Mouse (Mus musculus) lung, postnatal 0 days (tissue): ENCODE measurements at regions not wholly inside any gene's neighbourhood (a gene's known extent, or its start where the extent isn't known, plus 50 kb on each side); places are given as distances from the start of the nearest gene placed in this dataset.

Experiments
- ATAC-seq: fragments of 200-750 bp; cut with Nextera tagmentation; 2 replicates; pipeline ENCODE4 v1.8.0; 2017; ENCODE audit warnings: moderate library complexity
- DNase-seq: peaks from one replicate; pipeline ENCODE4 v3.0.0-alpha.2; 2016; ENCODE audit warnings: low spot score
- H3K27ac ChIP-seq: fragments of 300-500 bp; sonication (generic); 2 replicates; pipeline ENCODE4 v1.5.1; 2014; ENCODE audit warnings: antibody characterized with exemption, mild to moderate bottlenecking, low read length, mixed read lengths
- H3K27me3 ChIP-seq: fragments of 300-500 bp; sonication (generic); replicated peaks from 2 replicates; pipeline ENCODE4 v1.6.1; 2014; ENCODE audit warnings: low read length, mixed read lengths; ENCODE audit not compliant: insufficient read depth
- H3K36me3 ChIP-seq: fragments of 300-500 bp; sonication (generic); 2 replicates; pipeline ENCODE4 v1.6.1; 2014; ENCODE audit warnings: low read length, mixed read lengths; ENCODE audit not compliant: insufficient read depth
- H3K4me1 ChIP-seq: fragments of 300-500 bp; sonication (generic); 2 replicates; pipeline ENCODE4 v1.6.1; 2014; ENCODE audit warnings: antibody characterized with exemption, low read depth, low read length, mixed read lengths; ENCODE audit not compliant: insufficient read depth
- H3K4me2 ChIP-seq: fragments of 300-500 bp; sonication (generic); replicated peaks from 2 replicates; pipeline ENCODE4 v1.6.1; 2014; ENCODE audit warnings: low read depth, mild to moderate bottlenecking, low read length, moderate library complexity, mixed read lengths
- H3K4me3 ChIP-seq: fragments of 300-500 bp; sonication (generic); 2 replicates; pipeline ENCODE4 v1.5.1; 2014; ENCODE audit warnings: low read depth, low read length
- H3K9ac ChIP-seq: fragments of 300-500 bp; sonication (generic); replicated peaks from 2 replicates; pipeline ENCODE4 v1.6.1; 2014; ENCODE audit warnings: low read depth, mild to moderate bottlenecking
- H3K9me3 ChIP-seq: fragments of 300-500 bp; sonication (generic); 2 replicates; pipeline ENCODE4 v1.6.1; 2016; ENCODE audit warnings: low read length, mixed read lengths
- CTCF ChIP-seq: IDR thresholded peaks from 2 replicates; pipeline ENCODE4 v1.5.1; 2016; ENCODE audit warnings: antibody characterized with exemption, mild to moderate bottlenecking
- EP300 ChIP-seq: IDR thresholded peaks from 2 replicates; pipeline ENCODE4 v1.6.1; 2016; ENCODE audit warnings: antibody characterized with exemption, mild to moderate bottlenecking, control low read depth
- WGBS: fragments of 180-500 bp; shearing (Covaris S2); extraction: QIAGEN DNeasy Blood & Tissue Kit; methylation state at CpG from one replicate; pipeline ENCODE4 v1.1.7; 2014; 5-methylcytosine and 5-hydroxymethylcytosine counted together

DNA sequence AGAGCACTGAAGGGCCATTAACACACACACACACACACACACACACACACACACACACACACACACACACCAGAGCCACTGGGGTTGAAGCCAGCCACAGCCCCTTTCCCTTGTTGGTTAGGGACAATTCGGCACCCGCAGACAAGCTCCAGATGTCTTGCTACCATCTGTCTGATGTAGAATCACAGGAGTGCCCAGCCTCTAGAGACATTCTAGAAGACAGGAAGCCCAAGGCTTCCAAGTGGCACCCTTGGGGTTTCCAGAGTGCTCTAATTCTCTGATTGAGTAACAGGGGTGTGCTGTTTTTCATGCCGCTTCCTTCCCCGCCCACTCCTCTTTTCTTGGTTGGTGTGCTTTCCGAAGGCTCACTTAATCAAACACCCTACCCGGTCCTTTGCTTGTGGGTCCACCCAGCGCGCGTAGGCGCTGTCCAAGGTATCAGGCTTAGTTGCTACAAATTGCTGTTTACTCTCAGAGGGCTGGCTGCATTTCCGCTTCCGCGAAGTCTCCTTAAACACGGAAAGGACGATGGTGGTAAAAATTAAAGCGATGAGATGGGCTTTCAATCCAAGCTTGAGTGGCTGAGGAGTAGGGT, 59.5 kb upstream of the Zbtb18 start:
- Histone ChIP-seq H3K4me3 (no peak overlapping the region), H3K4me2 (no peak overlapping the region), H3K9ac (no peak overlapping the region), H3K27me3 (no peaks in the 10 kb centered on the region), H3K4me1 (no peaks in the 10 kb centered on the region), H3K27ac (no peak overlapping the region), H3K36me3 (no peaks in the 10 kb centered on the region), H3K9me3 (no peaks in the 10 kb centered on the region)
- TF ChIP-seq EP300 (no peak), CTCF (no peak)
- 10% methylated on average over 16 of the region's 16 CpGs for WGBS
- DNase-seq: peak; percentile 22
- peak; percentile 35; the same call in 1 of the 2 replicates for ATAC-seq

DNA sequence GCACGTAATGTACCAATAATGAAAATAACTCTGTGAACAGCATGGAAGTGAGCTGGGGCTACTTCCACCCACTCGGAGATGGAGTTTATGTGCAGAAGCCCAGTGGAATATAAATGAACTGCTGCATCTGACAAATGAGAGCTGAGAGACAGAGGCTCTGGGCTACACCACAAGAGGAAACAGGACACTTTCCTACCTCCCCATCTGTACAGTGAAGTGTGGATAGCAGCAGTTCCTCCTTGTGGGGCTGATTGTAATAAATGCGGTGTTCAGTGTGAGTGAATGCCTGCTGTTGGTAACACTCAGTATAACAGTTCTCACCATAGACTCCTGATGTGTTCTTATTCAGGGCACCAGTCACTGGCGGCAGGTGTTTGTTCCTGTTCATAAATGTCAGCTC, 60.0 kb upstream of the Zbtb18 start:
- H3K9me3 ChIP-seq: no peaks in the 10 kb centered on the region
- no peaks in the 10 kb centered on the region for H3K27me3 ChIP-seq
- no peak for ATAC-seq
- no peak overlapping the region for H3K27ac ChIP-seq
- H3K4me3 ChIP-seq: no peak overlapping the region
- no peak for DNase-seq
- no peak overlapping the region for H3K4me2 ChIP-seq
- TF ChIP-seq EP300 (no peak), CTCF (no peak)
- H3K36me3 ChIP-seq: no peaks in the 10 kb centered on the region
- 69% methylated on average over 4 of the region's 4 CpGs for WGBS
- no peak overlapping the region for H3K9ac ChIP-seq
- no peaks in the 10 kb centered on the region for H3K4me1 ChIP-seq

DNA sequence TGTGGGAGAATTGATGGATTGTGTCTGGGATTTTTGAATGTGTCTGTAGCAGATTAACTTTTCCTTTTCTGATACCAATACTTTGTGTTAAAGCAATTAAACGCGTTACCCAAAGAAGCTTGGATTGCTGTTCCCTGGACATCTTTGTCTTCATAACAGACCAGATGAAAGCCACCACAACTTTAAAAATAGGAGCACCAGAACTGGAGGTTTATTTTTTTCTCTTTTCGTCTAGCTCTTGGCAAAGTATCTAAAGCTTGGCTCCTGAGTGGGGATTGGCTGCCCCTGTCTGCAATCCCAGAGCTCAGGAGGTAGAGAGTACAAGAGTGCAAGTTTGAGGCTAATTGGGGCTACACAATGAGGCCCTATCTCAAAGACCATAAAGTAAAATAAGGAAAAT, 64.0 kb upstream of the Zbtb18 start:
- DNase-seq (no peak), ATAC-seq (no peak)
- TF ChIP-seq CTCF (no peak), EP300 (no peak)
- H3K4me3 ChIP-seq: no peak overlapping the region
- no peak overlapping the region for H3K9ac ChIP-seq
- no peak overlapping the region for H3K27ac ChIP-seq
- H3K9me3 ChIP-seq: no peaks in the 10 kb centered on the region
- H3K27me3 ChIP-seq: no peaks in the 10 kb centered on the region
- 88% methylated on average over 3 of the region's 3 CpGs for WGBS
- H3K4me2 ChIP-seq: no peak overlapping the region
- no peaks in the 10 kb centered on the region for H3K36me3 ChIP-seq
- H3K4me1 ChIP-seq: no peaks in the 10 kb centered on the region

DNA sequence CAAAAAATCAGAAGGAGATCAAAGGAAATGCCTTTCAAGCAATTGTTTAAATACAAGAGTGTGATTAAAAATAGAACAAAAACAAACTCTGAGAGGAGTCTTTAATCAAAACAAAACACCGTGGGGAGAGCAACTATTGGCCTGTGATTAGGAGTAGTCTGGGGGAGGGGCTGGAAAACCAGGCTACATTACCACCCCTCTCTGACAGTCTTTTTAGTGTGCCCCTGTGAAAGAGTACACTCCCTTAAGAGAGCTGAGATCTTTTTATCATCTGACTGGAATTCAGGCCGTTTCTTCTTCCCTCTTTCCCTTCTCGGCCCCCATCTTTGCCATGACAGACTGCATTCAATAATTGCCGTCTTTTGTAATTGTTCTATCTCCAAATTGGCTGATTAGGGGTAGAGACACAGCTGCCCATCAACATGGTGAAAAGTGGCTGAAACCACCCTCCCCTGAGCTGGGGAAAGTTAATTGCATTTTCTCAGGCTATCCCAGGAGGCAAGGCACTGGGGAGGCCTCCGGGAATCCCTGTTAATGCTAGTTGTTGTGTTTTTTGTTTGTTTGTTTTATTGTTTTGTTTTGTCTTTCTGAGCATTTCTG, 68.8 kb upstream of the Zbtb18 start:
- no peak overlapping the region for H3K4me2 ChIP-seq
- no peak for ATAC-seq

DNA sequence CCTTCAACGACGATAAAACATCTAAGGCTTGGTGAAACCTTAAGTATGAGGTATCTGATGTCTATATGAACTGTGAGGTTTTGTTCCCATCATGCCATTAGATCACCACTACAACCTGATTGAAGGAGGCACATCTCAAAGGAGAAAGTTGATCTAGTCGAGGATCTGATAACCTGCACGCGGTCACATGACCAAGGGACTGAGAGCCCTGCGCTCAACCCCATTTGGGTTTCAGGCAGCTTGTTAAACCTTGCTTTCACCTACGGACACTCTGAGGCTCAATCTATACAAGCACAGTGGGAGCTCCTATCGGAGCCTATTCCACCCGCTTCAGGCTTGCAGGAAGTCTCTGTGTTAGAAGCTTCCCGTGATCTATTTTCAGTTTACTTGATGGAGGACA, 70.1 kb upstream of the Zbtb18 start:
- no peak overlapping the region for H3K4me2 ChIP-seq

More for the DNA sequence above, 68.8 kb upstream of the Zbtb18 start:
- TF ChIP-seq EP300: no peak
- no peak for TF ChIP-seq CTCF
- no peak overlapping the region for H3K27ac ChIP-seq
- H3K36me3 ChIP-seq: no peaks in the 10 kb centered on the region
- H3K4me1 ChIP-seq: no peaks in the 10 kb centered on the region
- H3K9me3 ChIP-seq: no peaks in the 10 kb centered on the region
- no peak overlapping the region for H3K4me3 ChIP-seq
- H3K27me3 ChIP-seq: no peaks in the 10 kb centered on the region
- H3K9ac ChIP-seq: no peak overlapping the region
- no peak for DNase-seq
- WGBS: 15% methylated on average over 5 of the region's 5 CpGs

DNA sequence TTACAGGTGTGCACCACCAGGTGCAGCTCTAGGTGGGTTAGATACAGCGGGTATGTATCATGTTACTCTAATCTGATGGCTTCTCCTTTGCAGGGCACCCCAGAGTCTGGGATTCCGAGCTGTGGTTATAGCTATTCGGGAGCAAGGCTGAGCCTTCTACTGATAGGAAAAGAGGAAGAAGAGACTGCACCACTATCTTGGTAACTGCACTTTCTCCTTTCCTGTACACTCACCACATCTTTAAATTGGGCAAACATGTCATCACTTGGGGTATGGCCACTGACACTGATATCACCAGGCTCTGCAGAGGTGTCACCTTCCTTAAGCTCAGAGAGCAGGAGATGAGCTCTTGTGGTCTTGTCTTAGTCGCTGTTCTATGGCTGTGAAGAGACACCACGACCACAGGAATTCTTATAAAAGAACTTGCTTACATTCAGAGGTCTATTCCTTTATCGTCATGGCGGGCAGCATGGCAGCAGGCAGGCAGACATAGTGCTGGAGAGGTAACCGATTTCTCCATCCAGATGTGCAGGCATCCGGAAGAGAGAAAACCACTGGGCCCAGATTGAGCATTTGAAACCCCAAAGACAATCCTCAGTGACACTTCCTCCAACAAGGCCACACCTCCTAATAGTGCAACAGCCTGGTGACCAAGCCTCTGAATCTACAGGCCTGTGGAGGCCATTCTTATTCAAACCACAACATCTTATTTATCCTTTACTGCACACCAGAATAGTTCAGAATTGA, 74.1 kb upstream of the Zbtb18 start:
- DNase-seq (no peak), ATAC-seq (no peak)
- TF ChIP-seq CTCF (no peak), EP300 (no peak)
- Histone ChIP-seq H3K9ac (no peak overlapping the region), H3K9me3 (no peaks in the 10 kb centered on the region), H3K4me3 (no peak overlapping the region), H3K4me1 (no peaks in the 10 kb centered on the region), H3K36me3 (no peaks in the 10 kb centered on the region), H3K27me3 (no peaks in the 10 kb centered on the region), H3K27ac (no peak overlapping the region), H3K4me2 (no peak overlapping the region)
- WGBS: 79% methylated on average over 9 of the region's 9 CpGs

More for the DNA sequence above, 70.1 kb upstream of the Zbtb18 start:
- H3K27ac ChIP-seq: no peak overlapping the region
- DNase-seq (no peak), ATAC-seq (no peak)
- H3K36me3 ChIP-seq: no peaks in the 10 kb centered on the region
- TF ChIP-seq EP300 (no peak), CTCF (no peak)
- no peaks in the 10 kb centered on the region for H3K27me3 ChIP-seq
- no peak overlapping the region for H3K4me3 ChIP-seq
- WGBS: 53% methylated on average over 10 of the region's 10 CpGs
- no peaks in the 10 kb centered on the region for H3K9me3 ChIP-seq
- H3K9ac ChIP-seq: no peak overlapping the region
- no peaks in the 10 kb centered on the region for H3K4me1 ChIP-seq
